Mouse (Mus musculus) lung, postnatal 0 days (tissue): ENCODE results near the gene Hist1h3d.

ENCODE experiments used
- CTCF ChIP-seq: IDR thresholded peaks from 2 replicates; pipeline ENCODE4 v1.5.1; 2016; ENCODE audit warnings: antibody characterized with exemption, mild to moderate bottlenecking
- EP300 ChIP-seq: IDR thresholded peaks from 2 replicates; pipeline ENCODE4 v1.6.1; 2016; ENCODE audit warnings: antibody characterized with exemption, mild to moderate bottlenecking, control low read depth

- TF ChIP-seq EP300 (no peak), CTCF (no peak)
Observed at GRCm38 (mm10) chr13:23586940-23587225, 11.3 kb downstream of the Hist1h3d start.
